Mouse (Mus musculus) embryonic fibroblast, embryonic 13.5 days (primary cell): ENCODE measurements around the gene Klhl5. TPM values are rescaled to one million over a fixed set of nuclear protein-coding genes. Genes with fewer than 3 reads are reported as not detected.

Experiments used
- H3K27ac ChIP-seq: 2 replicates; pipeline ENCODE4 v1.5.1; 2012; ENCODE audit warnings: low read length, control low read depth, inconsistent platforms; ENCODE audit not compliant: insufficient read depth
- H3K4me1 ChIP-seq: 2 replicates; pipeline ENCODE4 v1.6.1; 2011; ENCODE audit warnings: low read length; ENCODE audit not compliant: control insufficient read depth, insufficient read depth
- H3K4me3 ChIP-seq: 2 replicates; pipeline ENCODE4 v1.5.1; 2011; ENCODE audit warnings: mild to moderate bottlenecking, control low read depth, low read length; ENCODE audit not compliant: insufficient read depth
- CTCF ChIP-seq: IDR thresholded peaks from 2 replicates; pipeline ENCODE4 v1.5.1; 2011; ENCODE audit warnings: mild to moderate bottlenecking, control low read depth, low read length, moderate library complexity, borderline replicate concordance; ENCODE audit not compliant: insufficient read depth
- POLR2A ChIP-seq: IDR thresholded peaks from 2 replicates; pipeline ENCODE4 v1.6.1; 2011; ENCODE audit warnings: low read depth, mild to moderate bottlenecking, control low read depth, low read length, moderate library complexity
- polyA plus RNA-seq: library from polyadenylated mRNA; stranded (reverse); fragments of >200 nt; gene quantifications from 2 replicates; pipeline ENCODE4 v1.2.4, GENCODE M21; 2011; ENCODE audit warnings: low read depth; ENCODE audit not compliant: missing spikeins, insufficient read length

Gene Klhl5
- polyA plus RNA-seq: 34.2 and 35.5 TPM in 2 replicates

- 0 out of 2 replicates have a peak, but pooled peaks cover 2% of the 10 kb centered on the region for H3K4me1 ChIP-seq
- H3K27ac ChIP-seq: 0 out of 2 replicates have a peak within 1 kb of the TSS, but pooled peaks have one; percentile 6
- peak within 1 kb of the TSS; percentile 50 for H3K4me3 ChIP-seq
- peak; percentile 66 for TF ChIP-seq POLR2A
- no peak for TF ChIP-seq CTCF
Observed at GRCm38 (mm10) chr5:65106876-65107772, at the start of gene Klhl5. TSS of gene Klhl5 (plus strand) at chr5:65107539.

GRCm38 (mm10) chr5:65057596-65057995 lies 49.7 kb upstream of the Klhl5 start:
- Histone ChIP-seq H3K27ac (no peak overlapping the region), H3K4me1 (no peaks in the 10 kb centered on the region), H3K4me3 (no peak overlapping the region)
- TF ChIP-seq CTCF: no peak

- Histone ChIP-seq H3K4me3 (no peak overlapping the region), H3K4me1 (no peaks in the 10 kb centered on the region), H3K27ac (no peak overlapping the region)
- TF ChIP-seq CTCF: no peak
Observed at GRCm38 (mm10) chr5:65059806-65060205, 47.5 kb upstream of the Klhl5 start.

DNA sequence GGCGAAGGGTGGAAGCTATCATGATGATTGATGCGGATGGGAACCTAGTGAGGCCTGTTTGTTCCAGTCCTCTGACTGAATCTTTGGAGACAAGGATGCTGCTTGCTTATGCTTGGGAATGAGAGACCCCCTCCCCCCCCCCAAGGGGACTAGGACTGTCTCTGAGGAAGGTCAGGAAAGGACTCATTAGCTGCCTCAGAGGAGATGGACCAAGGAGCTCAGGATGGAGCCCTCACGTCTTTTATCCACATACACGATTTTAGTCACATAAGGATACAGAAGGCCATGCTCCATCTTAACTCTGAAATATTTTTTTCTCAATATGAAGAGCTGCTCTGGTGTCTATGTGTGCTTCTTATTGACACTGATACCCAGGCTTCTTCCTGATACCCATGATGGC lies 45.1 kb upstream of the Klhl5 start:
- TF ChIP-seq CTCF (no peak), POLR2A (no peak)
- no peaks in the 10 kb centered on the region for H3K4me1 ChIP-seq
- H3K4me3 ChIP-seq: no peak overlapping the region
- H3K27ac ChIP-seq: no peak overlapping the region

DNA sequence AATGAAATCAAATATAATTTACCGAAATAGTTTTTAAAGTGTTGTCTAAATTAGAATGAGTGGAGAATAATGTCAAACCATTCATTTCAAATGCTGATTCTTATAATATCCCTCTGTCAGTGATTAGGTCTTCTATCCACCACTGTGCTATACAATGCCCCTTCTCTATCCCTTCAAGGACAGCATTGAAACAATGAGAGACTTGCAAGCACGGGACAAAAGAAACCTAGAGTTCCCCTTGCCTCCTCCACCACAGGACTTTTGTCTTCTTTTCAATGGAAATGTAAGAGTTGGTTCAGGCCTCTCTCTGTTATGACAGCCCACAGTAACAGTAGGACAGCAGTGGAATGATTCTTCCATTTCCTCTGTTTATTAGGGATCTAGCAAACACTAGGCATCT lies 44.1 kb upstream of the Klhl5 start:
- TF ChIP-seq POLR2A (no peak), CTCF (no peak)

DNA sequence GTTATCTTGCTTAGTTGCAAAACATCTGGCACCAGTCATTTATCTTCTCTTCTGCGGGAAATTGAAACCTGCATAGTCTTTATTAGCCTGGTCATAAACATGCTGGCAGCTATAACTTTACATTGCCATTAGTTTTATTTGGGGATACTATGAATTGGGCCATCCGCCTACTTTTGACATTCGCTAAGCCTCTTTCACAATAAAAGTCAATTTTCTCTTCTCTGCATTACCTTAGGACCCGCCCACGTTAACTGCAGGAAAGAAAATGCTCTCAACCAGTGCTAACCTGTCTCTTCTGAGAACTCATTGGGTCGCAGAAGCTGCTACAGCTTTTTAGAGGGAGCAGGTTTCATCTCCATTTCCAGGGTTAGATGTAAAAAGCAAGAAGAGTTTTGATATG lies 39.2 kb upstream of the Klhl5 start:
- no peak for TF ChIP-seq POLR2A
- Histone ChIP-seq H3K4me3 (no peak overlapping the region), H3K4me1 (no peaks in the 10 kb centered on the region), H3K27ac (no peak overlapping the region)

More for the DNA sequence above, 44.1 kb upstream of the Klhl5 start:
- Histone ChIP-seq H3K4me3 (no peak overlapping the region), H3K4me1 (no peaks in the 10 kb centered on the region), H3K27ac (no peak overlapping the region)

- TF ChIP-seq POLR2A (no peak), CTCF (no peak)
- Histone ChIP-seq H3K27ac (no peak overlapping the region), H3K4me3 (no peak overlapping the region), H3K4me1 (no peaks in the 10 kb centered on the region)
Observed at GRCm38 (mm10) chr5:65069872-65070271, 37.5 kb upstream of the Klhl5 start.

DNA sequence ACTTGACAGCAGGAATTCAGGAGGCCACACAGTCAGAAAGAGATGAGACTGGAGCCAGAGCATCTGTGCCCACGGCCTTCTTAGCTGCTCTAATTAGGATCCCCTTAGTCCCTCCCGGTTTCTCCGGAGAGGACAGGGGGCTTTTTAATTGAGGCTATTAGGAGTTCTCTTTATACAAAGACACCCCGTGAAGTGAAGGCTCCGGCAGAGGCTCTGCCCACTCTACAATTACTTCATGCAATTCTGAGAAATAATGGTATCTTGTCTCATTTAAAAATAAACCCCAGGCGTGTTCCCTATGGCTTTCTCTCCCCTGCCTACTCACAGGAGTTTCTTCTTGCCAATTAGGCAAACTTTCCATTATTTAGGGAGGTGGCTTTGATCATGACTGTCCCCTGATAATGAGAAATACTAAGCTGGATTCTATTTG lies 35.6 kb upstream of the Klhl5 start:
- H3K4me1 ChIP-seq: no peaks in the 10 kb centered on the region
- H3K4me3 ChIP-seq: no peak overlapping the region
- H3K27ac ChIP-seq: no peak overlapping the region
- TF ChIP-seq POLR2A (no peak), CTCF (no peak)

DNA sequence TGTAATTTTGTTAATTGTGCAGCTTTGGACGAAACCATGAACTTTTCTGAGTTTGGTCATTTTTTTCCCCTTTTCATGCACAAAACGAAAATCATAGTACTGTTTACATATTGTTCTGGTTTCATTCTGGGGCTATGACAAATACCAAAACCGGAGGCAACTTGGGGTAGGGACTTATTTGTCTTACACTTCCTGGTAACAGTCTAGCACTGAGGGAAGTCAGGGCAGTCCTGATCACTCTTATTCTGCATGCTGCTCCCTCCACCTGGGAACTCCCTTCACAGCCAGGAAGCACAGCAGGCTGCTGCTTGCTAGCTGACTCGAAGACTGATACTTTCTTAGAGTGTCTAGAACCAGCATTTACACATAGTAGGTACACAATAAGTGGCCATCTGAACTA lies 34.1 kb upstream of the Klhl5 start:
- Histone ChIP-seq H3K4me1 (no peaks in the 10 kb centered on the region; the same call in 1 of the 2 replicates), H3K4me3 (no peak overlapping the region), H3K27ac (no peak overlapping the region)
- TF ChIP-seq POLR2A (no peak), CTCF (no peak)

- TF ChIP-seq CTCF: no peak
- no peak for TF ChIP-seq POLR2A
- H3K27ac ChIP-seq: no peak overlapping the region
- no peak overlapping the region for H3K4me3 ChIP-seq
- no peaks in the 10 kb centered on the region; the same call in 1 of the 2 replicates for H3K4me1 ChIP-seq
Observed at GRCm38 (mm10) chr5:65074693-65075092, 32.6 kb upstream of the Klhl5 start.

- Histone ChIP-seq H3K27ac (no peak overlapping the region), H3K4me1 (no peaks in the 10 kb centered on the region; the same call in 1 of the 2 replicates), H3K4me3 (no peak overlapping the region)
- TF ChIP-seq POLR2A (no peak), CTCF (no peak)
Observed at GRCm38 (mm10) chr5:65076087-65076486, 31.3 kb upstream of the Klhl5 start.
